Mouse (Mus musculus): ENCODE results near the gene Ccr1.
"Not testable (repeated sequence)": the region's sequence is repeated elsewhere in the genome, so short reads cannot be mapped to it uniquely, and the experiment has no call there.

Gene Ccr1

DNA sequence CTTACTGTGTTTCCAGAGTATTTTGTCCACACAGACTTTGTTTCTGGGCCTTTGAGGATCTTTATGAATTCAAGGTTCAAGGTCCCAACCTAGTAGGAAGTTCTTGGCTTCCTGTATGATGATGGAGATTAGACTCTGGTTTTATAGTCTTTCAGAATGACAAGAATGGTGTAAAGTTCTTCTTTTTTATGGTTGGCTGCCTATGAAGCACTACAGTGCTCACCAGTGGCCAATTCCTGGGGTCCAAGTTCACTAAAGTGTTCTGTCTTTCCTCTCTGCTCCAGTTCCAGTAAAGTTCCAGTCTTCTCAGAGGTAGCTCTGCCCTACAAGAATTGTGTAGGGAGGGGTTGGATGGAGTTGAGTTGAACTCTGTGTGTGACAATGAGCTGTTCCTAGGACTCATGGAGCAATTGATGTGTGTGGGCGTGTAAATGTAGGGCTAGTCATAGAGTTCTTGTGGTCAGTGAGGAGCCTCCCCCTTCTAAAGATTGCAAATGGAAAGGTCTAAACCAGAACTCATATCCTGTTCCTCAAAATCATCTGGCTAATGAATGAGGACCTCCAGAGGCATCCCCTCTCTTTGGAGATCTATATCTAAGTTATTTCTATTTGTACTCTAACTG lies at the start of gene Ccr1:
Gene Ccr1 (minus strand): TSS at position 403 of the 623 bp plus-strand sequence.
- DNase-seq = no peak

DNA sequence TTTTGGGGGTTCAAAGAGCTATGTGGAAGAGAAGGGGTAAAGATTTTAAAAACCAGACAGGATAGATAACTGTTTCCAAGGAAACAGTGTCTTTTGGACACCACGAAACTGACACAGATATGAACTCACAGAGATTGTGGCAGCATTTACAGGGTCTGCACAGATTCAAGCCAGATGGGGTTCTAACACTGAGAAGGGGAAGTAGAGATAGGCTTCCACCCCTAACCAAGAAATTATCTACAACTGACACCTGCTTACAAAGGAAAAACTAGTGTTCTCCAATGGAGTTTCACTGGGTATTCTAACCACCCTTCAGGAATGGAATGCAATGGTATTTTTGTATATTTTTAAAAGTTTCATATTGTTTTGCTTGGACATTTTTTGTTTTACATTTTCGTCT lies 47.6 kb upstream of the Ccr1 start:
- DNase-seq = no peak

DNA sequence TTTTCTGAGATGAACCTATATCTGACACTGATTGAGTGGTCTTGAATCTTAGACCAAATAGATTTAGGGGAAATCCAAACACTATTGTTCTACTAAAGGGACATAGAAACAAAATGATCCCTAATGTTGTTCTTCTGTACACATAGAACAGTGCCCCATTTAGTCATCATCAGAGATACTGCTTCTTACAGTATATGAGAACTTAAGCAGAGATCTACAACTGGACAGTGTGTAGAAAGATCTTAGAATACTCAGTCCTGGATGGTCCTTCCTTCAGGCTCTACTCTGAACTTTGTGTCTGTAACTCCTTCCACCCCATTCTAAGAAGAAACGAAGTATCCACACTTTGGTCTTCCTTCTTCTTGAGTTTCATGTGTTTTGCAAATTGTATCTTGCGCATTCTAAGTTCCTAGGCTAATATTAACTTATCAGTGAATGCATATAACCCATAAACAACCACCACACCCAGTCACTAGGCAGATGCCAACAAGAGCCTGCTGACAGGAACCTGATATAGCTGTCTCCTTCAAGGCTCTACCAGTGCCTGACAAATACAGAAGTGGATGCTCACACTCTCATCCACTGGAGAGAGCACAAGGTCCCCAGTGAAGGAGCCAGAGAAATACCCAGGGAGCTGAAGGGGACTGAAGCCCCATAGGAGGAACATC lies 46.6 kb upstream of the Ccr1 start:
- DNase-seq = no peak

DNA sequence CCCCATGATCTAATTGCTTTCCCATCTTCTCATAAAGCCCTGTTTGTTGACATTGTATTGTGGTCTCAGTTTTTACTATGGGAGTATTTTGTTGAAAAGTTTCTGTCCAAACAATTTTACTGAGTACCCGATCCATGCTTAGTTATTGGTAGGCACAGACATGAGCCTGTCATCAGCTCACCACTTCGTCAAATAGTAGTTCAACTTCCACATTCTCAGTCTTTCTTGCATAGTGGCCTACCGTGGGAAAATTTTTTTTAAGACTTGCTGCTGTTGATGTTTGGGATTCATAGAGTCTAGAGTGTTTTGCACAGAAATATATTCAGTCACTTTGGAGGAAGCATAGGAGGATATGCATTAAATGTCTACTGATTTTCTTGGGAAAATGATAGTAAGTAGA lies 44.8 kb upstream of the Ccr1 start:
- DNase-seq = no peak

DNA sequence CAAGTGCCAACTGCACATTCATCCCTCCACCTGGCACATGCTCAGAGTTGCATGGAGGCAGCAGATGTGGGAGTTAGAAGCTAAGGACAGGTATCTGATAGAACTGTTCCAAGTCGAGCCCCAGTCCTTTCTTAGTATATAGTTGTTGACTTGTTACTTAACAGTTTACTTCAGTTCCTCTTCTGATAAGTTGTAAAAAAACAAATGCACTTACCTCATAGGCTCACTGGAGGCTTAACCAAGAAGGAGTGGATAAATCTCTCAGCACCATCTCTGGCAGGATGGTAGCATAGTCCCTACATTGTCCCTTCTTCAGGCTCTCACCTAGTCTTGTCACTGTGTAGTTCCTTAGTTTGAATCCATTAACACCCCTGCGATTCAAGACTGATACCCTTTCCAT lies 44.2 kb upstream of the Ccr1 start:
- DNase-seq = no peak

DNA sequence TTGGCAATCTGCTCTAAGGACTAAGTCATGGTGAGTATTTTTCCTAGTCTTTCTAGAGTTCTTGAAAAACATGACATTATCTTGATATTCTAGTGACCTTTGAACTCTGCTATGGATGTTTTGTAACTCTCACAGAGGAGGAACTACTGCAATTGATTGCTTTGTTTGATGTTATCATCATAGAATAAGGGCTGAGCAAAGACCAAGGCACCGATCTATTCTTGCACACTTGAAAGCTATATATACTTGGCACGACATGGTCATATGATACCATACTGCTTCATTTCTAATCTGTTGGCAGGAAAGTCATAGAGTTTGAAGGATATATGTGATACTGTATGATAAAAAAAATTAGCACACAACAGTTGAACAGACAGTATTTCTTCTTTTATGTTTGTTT lies 31.3 kb upstream of the Ccr1 start:
- no peak for DNase-seq

DNA sequence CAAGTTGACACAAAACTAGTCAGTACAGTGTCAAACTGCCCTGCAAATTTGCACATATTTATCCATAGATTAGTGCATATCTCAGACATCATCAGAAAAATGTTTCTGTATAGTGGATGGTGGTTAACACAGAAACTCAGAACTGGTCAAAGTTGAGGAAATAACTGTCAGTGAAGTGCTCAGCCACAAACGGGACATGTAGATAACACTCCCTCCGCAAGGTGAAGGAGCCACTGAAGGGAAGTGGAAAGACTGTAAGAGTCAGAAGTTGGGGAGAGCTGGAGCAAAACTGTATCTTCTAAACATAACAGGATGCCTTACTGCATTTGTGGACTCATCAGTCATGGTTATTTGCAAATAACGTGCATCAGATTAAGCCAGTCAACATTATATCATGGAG lies 29.2 kb upstream of the Ccr1 start:
- no peak for DNase-seq

DNA sequence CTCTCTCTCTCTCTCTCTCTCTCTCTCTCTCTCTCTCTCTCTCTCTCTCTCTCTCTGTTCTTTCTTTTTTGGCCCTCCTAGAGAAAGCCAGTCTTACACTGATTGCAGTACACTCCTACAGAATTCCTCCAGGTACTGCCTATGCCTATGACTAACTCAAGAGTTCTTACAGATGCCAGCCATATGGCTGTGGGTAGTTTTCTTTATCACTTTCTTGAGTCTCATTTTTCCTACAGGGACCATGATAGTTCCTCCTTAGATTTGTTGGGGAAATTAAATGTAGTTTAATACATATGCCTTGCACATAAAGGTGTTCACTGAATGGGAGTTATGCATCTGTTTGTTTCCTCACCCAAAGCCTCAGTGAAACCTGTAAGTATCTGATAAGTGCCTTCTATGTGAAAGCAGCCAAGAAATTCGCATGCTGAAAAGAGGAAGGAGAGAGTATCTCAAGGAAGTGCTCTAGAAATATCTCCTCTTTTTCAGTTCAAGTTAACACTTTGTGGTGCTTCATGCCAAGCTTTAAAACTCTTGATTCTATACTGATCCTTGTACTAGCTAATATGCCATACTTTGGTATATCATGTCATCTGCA lies 22.9 kb upstream of the Ccr1 start:
- DNase-seq = peak; percentile 21

DNA sequence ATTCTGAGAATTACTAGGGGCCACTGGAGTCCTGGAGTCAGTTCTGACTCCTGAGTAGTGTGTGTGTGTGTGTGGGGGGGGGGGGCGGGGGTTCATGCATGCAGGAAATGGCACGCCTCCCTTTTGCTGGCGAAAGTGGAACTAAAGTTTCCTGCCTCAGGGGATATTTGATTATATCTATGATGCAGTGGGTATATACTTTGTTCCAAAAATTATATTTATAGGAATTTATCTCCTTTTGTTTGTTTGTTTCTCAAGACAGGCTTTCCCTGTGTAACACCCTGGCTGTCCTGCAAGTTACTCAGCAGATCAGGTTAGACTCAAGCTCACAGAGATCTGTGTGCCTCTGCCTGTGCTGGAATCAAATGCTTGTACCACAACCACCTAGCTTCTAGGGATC lies 21.2 kb upstream of the Ccr1 start:
- no peak for DNase-seq

DNA sequence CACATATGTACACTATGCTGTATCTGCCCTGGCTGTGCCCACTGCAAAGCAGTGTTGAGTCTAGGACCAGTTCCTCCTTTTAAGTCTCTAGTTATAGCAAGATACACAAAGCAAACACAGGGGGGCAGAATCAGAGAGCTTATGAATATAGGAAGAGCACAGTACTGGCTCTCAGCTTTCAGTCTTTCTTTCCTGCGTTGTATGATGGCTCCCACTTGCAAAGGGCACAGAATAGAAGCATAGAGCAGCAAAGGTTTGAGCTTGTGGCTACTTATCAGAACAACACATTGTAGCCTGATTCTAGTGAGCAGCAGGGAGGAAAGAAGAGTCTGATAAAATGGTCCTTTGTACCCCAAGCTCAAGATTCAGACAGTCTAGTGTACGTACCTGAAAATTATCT lies 17.7 kb upstream of the Ccr1 start:
- DNase-seq = peak; percentile 46

DNA sequence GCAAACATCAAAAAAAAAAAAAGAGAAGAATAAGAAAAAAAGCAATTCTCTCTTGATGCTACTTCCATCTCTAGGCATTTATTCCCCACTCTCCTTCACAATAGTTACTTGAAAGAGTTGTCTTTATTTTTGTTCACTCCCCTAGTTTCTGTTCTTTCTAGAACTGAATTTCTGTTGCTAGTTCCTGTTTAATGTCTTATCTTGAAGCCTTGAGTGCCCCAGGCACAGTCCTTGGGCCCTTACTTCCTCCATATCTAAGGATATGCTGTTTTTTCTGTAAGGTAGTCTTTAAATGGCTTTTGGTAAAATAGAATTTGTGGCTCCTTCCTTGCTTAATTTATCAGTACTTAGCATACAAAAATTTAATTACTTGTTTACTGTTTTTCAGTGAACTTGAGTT lies 16.5 kb upstream of the Ccr1 start:
- DNase-seq = no peak

DNA sequence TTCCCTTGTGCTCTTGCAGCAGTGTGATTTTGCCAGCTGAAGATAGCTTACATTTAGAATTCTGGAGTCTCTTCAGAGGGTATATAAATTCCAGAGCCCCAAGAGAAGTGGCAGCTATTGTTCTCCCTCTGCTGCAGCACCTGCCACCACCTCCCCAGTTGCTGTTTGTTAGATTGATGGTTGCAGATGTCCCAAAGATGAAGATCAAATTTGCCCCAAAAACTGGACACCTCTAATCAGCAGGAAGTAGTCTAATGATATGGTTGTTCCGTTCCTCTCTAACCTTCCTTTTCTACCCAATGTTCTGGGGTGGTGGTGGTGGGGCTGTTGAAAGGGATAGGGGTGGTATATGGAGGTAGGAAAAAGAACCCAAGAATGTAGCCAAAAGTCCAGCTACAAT lies 14.2 kb upstream of the Ccr1 start:
- DNase-seq = no peak

DNA sequence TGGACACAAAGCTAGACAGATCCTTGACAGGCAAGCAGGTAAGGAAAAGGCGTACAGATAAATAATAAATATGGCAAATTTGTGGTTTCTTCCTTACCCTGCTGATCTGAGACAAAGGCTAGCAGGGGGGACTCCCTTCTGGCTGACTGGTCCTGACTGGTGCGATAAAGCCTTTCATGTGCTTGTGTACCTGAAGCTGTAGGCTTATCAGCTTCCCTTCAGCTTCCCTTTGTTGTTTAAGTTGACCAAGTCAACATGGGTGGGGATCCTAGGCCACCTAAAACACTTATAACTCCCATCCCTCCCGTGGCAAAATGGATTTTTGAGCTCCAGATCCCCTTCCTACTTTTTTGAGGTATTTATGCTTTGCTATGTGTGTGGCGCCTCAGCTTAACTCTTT lies 13.4 kb upstream of the Ccr1 start:
- DNase-seq = no peak

DNA sequence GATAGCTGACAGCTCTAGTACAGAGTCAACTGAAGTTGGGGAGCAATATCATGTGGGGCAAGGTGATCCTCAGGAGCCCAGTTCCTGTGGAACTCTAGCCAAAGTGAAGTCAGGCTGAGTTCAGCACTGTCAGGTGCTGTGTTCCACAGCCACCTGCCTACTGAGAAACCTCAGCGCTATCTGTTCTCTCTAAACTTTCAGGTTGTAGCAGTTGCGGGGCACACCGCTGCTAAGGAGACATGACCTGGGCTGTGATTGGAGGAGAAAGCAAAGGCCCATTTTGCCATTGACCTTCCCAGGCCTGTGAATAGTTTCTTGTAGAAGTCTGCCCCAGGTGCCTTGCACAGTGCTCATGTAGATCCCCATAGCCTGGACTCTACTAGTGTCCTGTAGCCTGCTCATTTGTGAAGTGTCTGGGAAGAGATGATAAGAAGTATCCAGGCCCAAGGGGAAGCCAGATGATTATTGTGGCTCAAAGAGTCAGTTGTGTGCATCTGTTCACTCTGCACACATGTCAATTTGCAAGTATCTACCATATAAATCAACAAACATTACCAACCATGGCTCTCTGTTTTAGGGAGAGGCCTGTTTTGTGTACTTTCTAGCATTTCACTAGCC lies 12.5 kb upstream of the Ccr1 start:
- not testable (repeated sequence) for DNase-seq

DNA sequence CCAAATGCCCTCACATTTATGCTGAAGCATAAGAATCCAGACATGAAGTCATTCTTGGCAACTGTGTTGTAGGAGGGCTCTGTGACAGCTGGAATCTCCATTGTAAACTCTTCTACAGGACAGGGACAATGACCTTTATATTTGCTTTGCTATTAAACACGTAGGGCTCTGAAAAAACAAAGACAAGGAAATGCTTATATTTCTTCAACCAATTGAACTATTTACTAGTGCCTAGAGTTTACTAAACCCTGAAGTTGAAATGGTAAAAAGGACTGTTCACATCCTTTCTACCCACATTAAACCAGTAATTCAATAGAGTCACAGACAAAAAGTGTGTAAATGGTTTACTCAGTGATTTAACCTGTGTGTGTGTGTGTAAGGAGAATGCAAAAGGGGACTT lies 9.8 kb upstream of the Ccr1 start, which contains the start of gene Ccr1l1:
Gene Ccr1l1 (minus strand): TSS at position 101 of the 400 bp plus-strand sequence.
- DNase-seq = no peak

DNA sequence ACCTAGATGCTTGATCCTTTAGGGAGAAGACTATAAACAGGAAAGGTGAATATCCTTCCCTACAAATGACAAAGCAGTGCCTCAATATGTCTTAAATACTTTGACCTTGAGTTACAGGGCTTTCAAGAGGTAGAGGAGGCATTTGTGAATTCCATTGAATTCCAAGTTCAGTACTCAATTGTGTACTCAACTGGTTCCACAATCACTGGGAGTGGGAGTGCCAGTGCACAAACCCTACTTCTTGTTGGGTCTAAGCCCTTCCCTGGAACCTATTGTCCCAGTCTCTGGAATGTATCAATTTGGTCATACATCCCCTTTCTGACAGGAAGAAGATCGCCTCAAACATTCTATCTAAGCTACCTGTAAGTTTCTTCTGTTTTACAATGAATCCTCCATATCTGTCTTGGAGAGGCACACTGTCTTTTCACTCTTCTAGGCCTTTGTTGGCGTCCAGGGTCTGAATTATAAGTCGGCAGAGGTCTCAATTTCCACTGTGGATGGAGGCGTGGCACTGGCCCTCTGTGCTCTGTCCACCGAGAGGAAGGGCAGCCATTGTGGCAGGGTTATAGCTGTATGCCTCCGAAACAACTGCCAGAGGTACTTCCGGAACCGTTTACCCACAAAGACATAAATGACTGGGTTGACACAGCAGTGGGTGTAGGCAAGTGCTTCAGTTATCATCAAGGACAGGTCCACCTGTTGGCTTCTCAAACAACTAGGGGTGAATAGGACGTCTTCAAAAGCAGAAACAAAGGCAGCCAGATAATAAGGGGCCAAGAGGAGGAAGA lies 8.6 kb upstream of the Ccr1 start:
- no peak for DNase-seq

DNA sequence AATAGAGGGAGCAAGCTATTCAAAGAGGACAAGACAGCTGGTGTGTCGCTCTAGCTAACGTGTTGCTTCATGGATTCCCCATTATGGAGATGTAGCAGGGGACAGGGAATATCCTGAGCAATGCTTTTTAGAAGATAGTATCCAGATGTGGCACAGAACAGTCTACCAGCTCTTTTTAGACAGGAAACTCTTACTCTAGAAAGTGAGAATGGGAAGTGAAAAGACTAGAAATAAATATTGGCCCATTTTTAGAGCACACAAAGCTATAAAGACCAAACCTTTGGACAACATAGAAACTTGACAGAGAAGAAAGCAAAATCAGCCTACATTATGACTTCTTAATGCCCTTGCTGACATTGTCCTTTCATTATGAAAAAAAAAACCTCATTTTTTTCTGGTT lies 7.1 kb upstream of the Ccr1 start:
- no peak for DNase-seq

DNA sequence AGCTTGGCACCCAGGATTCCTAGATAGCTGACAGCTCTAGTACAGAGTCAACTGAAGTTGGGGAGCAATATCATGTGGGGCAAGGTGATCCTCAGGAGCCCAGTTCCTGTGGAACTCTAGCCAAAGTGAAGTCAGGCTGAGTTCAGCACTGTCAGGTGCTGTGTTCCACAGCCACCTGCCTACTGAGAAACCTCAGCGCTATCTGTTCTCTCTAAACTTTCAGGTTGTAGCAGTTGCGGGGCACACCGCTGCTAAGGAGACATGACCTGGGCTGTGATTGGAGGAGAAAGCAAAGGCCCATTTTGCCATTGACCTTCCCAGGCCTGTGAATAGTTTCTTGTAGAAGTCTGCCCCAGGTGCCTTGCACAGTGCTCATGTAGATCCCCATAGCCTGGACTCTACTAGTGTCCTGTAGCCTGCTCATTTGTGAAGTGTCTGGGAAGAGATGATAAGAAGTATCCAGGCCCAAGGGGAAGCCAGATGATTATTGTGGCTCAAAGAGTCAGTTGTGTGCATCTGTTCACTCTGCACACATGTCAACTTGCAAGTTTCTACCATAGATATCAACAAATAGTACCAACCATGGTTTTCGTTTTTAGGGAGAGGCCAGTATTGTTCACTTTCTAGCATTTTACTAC lies 1.5 kb downstream of the Ccr1 start:
- not testable (repeated sequence) for DNase-seq

DNA sequence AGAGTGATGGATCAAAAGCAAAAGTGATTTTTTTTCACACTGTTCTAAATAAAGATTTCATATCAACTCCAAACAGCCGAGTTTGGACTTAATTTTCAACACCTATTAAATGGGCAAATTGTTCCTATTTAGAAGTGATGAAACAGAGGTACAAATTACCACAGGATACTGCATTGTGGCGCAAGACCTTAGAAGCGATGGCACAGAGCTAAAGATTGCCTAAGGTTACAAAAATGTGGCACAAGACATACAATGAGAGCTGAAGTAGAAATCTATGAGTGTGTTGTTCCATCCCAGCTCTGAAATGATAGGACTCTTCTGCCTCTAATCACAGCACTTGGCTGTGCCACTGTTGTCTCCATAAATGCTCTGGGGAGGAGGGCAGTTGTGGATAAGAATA lies 3.7 kb downstream of the Ccr1 start:
- no peak for DNase-seq

DNA sequence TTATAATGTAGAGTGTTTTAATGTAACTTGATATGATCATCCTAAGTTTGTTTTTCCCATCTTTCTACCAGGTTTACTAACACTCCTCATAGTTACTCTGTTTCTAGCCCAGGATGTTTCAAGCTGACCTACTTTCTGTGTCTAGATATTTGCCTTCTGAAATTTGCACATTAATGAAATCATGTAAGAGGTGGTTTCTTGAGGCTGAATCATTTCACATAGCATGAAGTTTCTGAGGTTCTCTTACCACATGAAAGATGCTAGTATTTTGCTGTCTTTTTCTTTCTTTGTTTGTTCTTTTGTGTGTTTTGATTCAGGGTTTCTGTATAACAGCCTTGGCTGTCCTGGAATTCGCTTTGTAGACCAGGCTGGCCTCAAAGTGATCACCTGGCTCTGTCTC lies 8.3 kb downstream of the Ccr1 start:
- DNase-seq = no peak

DNA sequence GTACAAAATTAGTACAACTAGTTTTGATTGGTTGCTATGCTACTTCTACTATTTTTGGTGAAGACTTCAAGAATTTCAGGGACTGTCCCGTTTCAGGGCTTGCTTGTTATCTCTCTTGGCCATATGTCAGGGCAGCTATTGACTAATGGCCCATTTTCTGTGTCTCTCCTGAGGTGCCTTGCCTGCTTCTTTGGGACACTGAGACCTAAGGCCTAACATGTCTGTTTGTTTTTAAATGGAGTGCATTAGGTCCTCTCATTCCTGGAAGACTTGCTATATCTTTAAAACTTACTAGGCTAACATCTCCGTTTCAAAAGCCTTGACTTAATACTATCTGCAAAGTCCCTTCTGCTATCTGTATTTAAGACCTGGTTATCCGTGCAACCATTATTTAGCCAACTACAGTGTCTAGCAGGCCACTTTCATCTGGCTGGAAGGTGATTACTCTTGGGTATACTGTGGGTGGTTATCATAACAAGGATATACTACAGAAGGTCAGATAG lies 10.5 kb downstream of the Ccr1 start:
- no peak for DNase-seq

DNA sequence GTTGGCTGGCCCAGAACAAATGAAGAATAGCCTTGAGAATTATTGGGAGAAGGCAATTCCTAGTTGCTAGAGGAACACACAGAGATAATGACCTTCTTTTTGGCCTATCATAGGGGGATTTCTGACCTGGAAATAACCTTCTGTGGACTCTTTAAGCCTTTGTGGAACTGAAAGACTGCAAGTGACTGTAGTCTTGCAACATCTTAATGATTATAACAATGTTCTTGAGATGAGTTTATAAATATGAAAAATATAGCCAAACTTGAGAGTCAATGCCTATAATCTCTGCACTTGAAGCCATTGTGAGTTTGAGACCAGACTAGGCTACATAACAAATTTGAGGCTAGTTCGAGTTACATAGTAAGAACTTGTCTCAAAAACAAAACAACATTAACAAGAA lies 11.6 kb downstream of the Ccr1 start:
- DNase-seq = no peak

DNA sequence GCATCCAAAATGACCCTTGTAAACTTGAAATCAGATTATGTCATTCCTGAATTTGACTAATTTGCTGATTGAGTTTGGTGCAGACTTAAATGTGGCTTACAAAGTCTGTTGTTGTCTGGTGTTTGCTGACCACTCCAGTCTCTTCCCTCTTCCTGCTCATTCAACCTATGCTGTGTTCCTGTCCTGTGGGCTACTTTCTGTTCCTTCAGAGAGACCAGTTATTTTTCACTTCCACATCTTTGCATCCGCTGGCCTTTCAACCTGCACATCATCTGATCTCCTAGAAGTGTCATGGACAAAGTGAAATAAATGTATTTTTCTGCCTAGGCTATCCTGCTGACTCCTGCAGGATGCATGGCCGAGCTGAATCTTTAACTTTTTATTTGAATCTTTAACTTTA lies 14.9 kb downstream of the Ccr1 start:
- DNase-seq = peak; percentile 59

Data from layer of hippocampus, adult 9-11 months (tissue).